Mouse (Mus musculus): ENCODE results near the gene Olfr1303. TPM values are rescaled to one million over a fixed set of nuclear protein-coding genes. Genes with fewer than 3 reads are reported as not detected.

Olfr1303 gene
- polyA plus RNA-seq (2012; ENCODE audit: insufficient read depth, insufficient read length, missing spikeins), result not detected in 2 replicates

DNA sequence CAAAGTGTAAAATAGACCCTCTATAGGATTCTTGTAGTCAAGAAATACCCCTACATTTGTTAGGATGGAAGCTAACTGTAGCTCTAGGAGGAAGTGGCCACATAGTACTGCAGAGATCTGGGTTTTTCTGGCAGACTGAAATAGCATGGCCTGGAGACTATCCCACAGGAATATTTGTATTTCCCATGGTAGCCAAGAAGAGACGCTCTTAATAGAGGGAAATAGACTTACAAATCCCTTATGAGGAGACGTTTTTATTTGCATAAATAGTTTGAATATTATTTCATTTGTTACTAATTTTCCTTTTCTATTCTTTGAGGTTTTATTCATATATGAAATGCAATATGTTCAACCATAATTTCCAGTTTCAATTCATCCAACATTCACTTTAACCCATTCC lies at the start of gene Olfr1303:
Gene Olfr1303 (minus strand): TSS at position 101 of the 400 bp plus-strand sequence.
- Histone ChIP-seq H3K4me1 (ENCODE audit: control insufficient read depth, insufficient read depth, insufficient read length, low read length) (no peaks in the 10 kb centered on the region), H3K4me3 (ENCODE audit: insufficient read depth, low read depth, low read length) (no peak within 1 kb of the TSS), H3K27ac (replicated peaks; ENCODE audit: low read depth, low read length) (no peak within 1 kb of the TSS)

DNA sequence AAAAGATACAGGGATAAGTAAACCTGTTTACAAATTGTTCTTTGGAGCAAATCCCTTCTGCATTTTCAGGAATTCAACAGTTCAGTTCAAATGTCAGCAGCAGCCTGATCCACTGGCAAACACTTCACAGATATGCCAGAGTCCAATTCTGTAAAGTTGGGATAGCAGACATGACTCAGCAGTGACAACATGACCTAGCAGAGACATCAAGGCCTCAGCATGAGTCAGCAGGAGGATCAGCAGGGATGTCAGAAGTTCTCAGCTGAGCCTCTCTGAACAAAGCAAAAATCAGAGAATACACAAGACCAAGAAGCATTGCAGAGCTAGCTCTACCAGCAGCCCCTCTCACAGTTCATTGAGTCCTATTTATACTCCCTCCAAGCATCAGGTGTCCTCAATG lies 7.2 kb downstream of the Olfr1303 start:
- no peak overlapping the region for H3K27ac ChIP-seq (replicated peaks; ENCODE audit: low read depth, low read length)

DNA sequence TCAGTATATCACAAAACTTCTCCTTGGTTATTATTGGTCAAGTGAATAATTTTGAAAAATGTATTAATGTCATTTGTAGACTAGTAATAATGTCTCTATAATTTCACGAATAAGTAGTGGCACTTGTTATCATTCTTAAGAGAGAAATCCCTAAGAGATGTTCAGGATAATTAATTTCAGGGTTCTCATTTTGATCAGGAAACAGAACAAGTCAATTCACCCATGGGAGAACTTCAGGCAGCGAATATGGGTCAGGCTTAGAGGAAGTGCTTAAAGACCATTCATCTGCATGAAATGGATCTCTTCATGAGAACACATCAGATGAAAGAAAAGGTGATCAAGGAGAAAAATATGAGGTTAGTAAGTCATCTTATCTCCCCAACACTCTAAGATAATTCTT lies 43.0 kb downstream of the Olfr1303 start, which contains the start of gene Olfr1302:
Gene Olfr1302 (plus strand): TSS at position 301 of the 400 bp plus-strand sequence.
- Histone ChIP-seq H3K4me1 (ENCODE audit: control insufficient read depth, insufficient read depth, insufficient read length, low read length) (no peaks in the 10 kb centered on the region), H3K4me3 (ENCODE audit: insufficient read depth, low read depth, low read length) (no peak within 1 kb of the TSS), H3K27ac (replicated peaks; ENCODE audit: low read depth, low read length) (no peak within 1 kb of the TSS)

More for the DNA sequence above, 7.2 kb downstream of the Olfr1303 start:
- H3K4me1 ChIP-seq (ENCODE audit: control insufficient read depth, insufficient read depth, insufficient read length, low read length), result no peaks in the 10 kb centered on the region
- H3K4me3 ChIP-seq (ENCODE audit: insufficient read depth, low read depth, low read length), result no peak overlapping the region

Other genes starting within 250 kb of the Olfr1303 start
- not detected in 2 replicates for gene Olfr1297, start 193.8 kb downstream of the Olfr1303 start, polyA plus RNA-seq (2012; ENCODE audit: insufficient read depth, insufficient read length, missing spikeins)
- gene Olfr1298, start 171.1 kb downstream of the Olfr1303 start, polyA plus RNA-seq (2012; ENCODE audit: insufficient read depth, insufficient read length, missing spikeins), result not detected in 2 replicates
- not detected in 2 replicates for gene Olfr1299, start 158.9 kb downstream of the Olfr1303 start, polyA plus RNA-seq (2012; ENCODE audit: insufficient read depth, insufficient read length, missing spikeins)
- not detected in 2 replicates for gene Olfr1301, start 69.3 kb downstream of the Olfr1303 start, polyA plus RNA-seq (2012; ENCODE audit: insufficient read depth, insufficient read length, missing spikeins)
- not detected in 2 replicates for gene Olfr1302, start 42.9 kb downstream of the Olfr1303 start, polyA plus RNA-seq (2012; ENCODE audit: insufficient read depth, insufficient read length, missing spikeins)
- not detected in 2 replicates for gene Olfr1305, start 56.8 kb upstream of the Olfr1303 start, polyA plus RNA-seq (2012; ENCODE audit: insufficient read depth, insufficient read length, missing spikeins)
- gene Olfr1306, start 95.9 kb upstream of the Olfr1303 start, polyA plus RNA-seq (2012; ENCODE audit: insufficient read depth, insufficient read length, missing spikeins), result not detected in 2 replicates
- not detected in 2 replicates for gene Olfr1307, start 129.1 kb upstream of the Olfr1303 start, polyA plus RNA-seq (2012; ENCODE audit: insufficient read depth, insufficient read length, missing spikeins)
- not detected in 2 replicates for gene Olfr1308, start 144.6 kb upstream of the Olfr1303 start, polyA plus RNA-seq (2012; ENCODE audit: insufficient read depth, insufficient read length, missing spikeins)
- not detected in 2 replicates for gene Olfr1309, start 169.9 kb upstream of the Olfr1303 start, polyA plus RNA-seq (2012; ENCODE audit: insufficient read depth, insufficient read length, missing spikeins)
- not detected in 2 replicates for gene Olfr1310, start 192.4 kb upstream of the Olfr1303 start, polyA plus RNA-seq (2012; ENCODE audit: insufficient read depth, insufficient read length, missing spikeins)
- gene Olfr1311, start 204.1 kb upstream of the Olfr1303 start, polyA plus RNA-seq (2012; ENCODE audit: insufficient read depth, insufficient read length, missing spikeins), result not detected in 2 replicates
- not detected in 2 replicates for gene Olfr1312, start 229.9 kb upstream of the Olfr1303 start, polyA plus RNA-seq (2012; ENCODE audit: insufficient read depth, insufficient read length, missing spikeins)

All from brown adipose tissue, adult 24 weeks (tissue).